Mouse (Mus musculus) cerebellum, postnatal 25 days (tissue): ENCODE data around the gene Six2.
"Not testable (repeated sequence)": the region's sequence is repeated elsewhere in the genome, so short reads cannot be mapped to it uniquely, and the experiment has no call there.

Source experiments
- DNase-seq, 2 experiments: peaks; one replicate each; pipeline ENCODE4 v3.0.0; 2021; ENCODE audit warnings: mixed read lengths in 2 of 2

Six2 gene

DNA sequence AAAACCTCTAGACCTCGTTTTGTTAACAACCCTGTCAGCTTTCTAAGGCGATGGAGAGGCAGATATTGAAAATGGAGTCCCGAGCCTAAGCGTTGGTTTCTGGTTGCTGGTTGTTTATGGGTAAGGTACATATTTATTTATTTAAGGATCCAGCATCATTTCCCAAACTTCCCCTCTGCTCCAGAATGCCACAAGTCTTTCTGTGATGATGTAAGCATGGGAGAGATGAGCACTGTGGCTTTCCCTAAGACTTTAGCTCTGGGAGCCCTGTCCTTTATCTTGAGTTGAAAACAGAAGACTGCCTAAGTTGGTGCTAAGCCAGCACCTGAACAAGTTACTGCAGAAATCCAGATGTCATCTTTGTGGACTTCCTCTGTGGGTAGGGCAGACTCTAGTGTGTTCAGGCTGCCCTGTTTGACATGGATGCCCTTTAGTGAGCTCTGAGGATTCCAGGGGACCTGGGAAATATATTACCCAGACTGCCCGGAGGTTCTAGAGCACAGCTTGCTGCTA is 1.8 kb upstream of the Six2 start:
- no peak for DNase-seq

DNA sequence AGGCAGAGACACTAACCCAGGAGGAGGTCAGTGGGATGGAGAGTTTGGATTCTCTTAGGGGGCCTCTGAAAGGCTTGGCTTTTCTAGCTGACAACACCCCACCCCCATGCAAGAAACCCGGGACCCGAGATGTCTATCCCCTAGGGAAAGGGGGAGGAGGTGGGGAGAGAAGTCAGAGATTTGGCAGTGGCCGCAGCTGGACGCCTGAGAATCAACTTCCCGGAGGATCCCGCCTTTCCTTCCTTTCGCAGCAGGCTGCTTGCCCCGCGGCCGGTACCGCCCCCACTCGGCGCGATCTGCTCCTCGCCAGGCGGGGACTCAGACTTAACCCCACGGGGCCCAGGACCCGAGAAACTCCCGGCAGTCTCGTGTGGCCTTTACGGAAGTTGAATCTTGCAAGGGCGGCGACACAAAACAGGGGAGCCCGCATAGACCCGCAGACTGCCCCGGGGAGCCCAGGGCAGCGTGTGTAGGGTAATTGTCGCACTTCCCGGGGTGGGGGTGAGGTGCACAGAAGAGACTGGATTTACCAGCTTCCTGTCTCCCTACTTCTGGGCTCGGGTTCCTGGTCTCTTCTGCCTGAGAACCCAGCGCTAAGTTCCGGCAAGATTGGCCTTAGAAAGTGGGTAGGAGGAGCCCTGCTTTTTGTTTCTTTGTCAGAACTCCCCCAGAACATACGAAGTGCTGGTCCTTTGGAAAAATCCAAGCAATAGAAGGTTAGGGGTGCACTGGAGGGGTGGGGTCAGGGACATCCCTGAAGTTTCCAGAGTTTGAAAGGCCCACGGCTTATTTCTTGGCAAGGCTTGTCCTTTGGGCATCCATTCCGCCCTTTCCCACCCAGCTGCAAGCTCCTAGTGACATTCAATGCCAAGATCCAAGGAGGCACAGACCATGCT is 1.1 kb upstream of the Six2 start:
- no peak for DNase-seq

DNA sequence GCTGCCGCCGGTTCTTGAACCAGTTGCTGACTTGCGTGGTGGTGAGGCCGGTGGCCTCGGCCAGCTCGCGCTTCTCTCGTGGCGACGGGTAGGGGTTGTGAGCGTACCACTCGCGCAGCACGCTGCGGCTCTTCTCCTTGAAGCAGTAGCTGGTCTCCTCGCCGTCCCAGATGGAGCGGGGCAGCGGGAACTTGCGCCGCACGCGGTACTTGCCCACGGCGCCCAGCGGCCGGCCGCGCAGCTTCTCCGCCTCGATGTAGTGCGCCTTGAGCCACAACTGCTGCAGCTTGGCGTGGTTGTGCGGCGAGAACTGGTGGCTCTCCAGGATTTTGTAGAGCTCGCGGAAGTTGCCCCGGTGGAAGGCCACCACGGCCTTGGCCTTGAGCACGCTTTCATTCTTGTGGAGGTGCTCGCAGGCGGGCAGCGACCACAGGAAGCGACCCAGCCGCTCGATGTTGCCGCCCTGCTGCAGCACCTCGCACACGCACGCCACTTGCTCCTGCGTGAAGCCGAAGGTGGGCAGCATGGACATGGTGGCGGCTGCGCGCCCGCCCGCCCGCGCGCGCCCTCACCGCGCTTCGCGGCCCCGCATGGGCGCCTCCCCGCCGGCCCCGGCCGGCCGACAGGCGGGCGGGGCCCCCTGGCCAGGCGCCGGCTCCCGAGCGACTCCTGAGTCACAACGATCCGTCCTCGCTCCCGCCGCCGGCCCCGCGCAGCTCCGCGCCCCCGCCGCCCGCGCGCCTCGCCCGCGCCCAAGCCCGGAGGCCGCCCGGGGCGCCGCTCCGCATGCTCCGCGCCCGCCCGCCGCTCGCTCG is 446 bp downstream of the Six2 start:
- DNase-seq = peak; percentile 14 to 17

DNA sequence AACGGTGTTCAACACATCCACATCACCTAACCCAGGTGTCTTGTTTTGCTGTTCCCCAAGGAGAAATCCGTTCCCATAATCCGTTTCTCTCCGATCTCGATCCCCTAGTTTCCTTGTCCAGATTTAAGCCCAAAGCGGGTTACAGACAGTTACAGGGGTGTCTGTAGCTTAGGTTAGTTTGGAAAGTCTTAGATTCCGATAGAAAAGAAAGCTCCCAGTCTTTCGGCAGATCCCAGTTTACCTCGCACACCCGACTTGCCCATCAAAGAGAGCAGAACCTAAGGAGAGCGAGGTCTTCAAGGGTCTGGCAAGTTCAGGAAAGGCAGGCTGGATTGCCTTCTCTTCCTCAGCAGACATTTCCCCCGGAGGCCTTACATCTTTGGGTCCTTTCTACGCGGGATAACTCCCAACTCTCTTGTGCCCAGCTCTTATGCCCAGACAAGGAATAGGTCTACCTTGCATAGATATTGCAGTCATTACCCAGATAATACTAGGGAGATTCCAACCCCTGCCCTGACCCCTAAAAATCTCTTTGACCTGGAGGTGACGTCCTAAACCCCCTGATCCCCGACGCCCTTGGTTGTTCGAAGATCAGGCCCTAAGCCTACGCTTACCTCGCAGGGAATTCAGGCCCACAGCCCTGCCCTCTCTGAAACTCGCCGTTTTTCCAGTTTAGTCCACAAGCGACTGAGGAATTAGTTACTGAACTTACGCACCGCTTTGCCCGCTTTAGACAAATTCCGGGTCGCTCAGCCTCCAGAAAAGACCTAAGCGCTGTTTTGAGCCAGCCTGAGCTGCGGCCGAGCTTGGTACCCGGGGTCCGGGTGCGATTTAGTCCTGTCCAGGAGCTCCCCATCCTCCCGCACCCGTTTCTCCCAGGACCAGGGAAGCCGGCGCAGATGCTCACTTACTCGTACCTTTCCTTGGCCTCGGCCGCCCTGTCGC is 1.3 kb downstream of the Six2 start:
- no peak for DNase-seq

DNA sequence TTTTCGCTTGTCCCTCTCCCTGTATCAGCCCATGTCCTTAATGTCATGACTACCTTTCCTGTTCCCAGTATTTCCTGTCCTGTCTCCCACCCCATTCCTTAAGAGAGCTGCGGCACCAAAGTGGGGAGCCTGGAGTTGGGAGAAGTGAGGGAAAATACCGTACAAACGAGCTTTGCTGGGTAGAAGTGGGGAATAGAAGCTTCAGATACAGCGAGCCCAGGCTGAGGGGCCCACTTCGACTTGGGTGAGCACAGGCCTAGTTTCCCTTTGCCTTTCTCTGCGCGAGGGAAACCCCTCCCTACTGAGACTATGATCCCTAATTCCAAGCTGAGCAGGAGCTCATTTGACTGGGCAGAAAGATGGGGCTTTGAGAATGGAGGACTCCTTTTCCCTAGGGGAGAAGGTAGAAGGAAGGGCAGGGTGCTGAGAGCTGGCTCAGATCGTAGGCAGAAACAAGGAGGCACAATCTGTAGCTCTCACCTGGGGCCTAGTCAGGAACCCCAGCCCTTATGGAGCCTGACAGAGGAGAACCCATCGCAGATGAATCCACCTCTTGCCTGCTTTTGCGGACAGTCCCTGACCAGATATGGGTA is 2.3 kb downstream of the Six2 start:
- no peak for DNase-seq

DNA sequence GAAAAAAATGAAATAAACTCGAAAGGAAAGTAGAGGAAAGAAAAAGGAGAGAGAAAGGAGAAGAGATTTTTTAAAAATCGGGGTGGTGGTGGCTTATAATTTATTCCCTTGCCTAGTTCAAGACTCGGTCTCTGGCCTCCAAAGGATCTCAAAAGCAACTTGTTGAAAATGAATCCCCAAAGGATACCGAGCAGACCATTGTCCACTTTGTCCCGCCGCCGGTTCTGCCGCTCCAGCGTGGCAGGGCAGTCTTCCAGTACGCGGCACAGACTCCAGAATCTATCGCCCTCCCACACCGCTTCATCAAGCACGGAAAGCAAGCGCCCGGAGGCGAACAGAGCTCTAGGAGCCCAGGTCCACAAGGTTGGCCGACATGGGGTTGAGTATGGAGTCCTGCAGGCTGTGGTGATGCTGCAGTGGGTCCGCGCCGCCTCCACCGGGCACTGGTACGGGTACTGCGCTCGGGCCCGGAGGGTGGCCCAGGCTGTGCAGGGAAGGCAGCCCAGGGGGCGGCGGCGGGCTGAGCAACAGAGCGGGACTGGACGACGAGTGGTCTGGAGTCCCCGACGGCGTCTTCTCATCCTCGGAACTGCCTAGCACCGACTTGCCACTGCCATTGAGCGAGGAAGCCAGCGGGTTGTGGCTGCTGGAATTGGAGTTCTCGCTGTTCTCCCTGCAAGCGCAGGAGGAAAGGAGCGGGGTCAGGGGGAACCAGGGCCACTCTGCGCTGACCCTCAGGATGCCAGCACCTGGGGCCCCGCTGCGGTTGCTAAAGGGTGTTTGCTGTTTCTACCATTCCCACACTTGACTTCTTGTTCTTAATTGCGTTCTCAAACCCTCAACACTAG is 3.0 kb downstream of the Six2 start:
- no peak for DNase-seq

DNA sequence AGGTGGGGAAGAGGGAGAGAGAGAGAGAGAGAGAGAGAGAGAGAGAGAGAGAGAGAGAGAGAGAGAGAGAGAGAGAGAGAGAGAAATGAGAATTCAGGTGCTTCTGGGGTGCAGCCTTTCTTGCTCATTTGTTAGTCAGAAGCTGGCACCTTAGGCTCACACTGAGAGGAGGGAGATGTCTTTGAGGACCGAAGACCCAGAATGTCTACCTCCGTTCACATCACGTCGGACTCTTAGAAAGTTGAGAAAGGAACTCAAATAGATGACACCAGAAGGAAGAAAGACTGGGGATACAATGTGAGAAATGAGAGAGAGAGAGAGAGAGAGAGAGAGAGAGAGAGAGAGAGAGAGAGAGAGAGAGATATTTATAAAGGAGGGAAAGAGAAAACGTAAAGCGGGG is 3.6 kb downstream of the Six2 start:
- DNase-seq = not testable (repeated sequence)

DNA sequence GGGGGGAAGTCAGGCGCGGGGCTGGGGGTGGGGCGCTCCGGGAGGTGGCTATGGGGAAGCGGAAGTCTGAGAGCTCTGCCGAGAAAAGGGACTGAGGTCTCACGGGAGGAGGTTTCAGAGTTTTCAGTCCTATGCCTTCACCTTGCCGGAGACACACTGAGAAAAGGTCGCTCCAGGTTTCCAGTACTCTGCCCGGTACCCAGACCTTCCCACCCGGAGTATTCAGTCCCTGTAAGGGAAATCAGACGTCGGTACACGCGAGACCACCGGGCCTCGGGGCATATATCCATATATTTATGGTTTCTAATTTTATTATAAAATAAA is 4.1 kb downstream of the Six2 start:
- no peak for DNase-seq

DNA sequence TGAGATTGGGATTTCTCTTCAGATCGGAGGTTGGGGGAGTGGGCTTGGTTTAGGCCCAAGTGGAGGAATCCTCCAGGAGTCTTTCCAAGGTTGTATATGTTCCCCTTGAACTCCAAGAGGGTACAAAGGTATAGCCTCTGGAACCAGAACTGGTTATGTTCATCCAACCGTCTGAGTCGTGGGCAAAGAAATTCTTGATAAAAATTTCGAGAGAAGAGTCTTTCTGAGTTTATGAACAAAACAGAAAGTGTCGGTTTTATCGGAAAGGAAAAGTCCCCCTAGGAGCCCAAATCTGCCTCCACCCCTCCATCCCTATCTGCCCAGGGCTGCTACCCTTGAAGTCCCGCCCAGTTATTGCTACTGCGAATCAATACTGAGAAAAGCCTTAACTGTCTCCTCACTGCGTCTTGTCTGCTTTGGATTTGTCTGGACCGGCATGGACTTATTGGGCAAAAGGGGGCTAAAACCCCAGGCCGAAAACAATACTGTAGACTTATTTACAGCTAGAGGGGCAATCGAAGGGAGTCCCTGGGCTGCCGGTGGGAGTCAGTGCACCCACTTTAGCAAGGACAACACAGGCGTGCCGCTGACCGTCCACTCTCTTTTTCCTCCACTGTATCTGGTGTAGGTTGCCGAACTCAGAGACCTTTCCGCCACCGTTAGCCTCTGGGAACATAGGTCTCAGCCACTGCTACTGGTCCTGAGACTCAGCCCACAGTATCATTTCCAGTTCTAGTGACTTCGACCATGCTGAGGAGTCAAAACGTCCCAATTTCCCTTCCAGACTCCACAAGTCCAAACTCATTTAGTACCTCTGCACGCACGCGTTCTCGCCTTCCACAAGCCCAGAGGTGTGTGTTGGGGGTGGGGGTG is 4.7 kb downstream of the Six2 start:
- DNase-seq = no peak

DNA sequence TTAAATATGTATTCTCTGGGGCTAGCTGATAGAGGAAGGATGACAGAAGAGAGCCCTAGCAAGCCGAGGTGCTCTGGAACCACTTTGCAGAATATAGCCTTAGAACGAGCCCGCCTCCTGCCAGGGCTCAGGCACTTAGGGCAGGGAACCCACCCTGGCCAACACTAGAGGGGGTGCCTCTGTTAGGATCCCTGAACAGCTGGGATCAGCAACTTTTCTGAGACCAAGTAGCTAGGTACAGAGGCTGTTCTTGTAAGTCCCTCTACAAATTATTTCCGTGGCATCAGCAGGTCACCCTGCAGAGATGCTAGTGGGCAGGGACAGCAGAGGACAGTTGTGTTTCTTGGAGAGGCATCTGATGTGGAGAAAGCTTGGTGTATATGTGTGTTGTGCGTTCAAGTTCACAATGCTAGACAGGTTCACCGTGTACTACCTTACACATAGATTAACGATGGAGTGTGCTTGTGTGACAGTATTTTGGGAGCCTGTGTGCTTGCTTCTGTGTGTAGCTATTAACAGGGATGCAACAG is 5.8 kb downstream of the Six2 start:
- DNase-seq = no peak

DNA sequence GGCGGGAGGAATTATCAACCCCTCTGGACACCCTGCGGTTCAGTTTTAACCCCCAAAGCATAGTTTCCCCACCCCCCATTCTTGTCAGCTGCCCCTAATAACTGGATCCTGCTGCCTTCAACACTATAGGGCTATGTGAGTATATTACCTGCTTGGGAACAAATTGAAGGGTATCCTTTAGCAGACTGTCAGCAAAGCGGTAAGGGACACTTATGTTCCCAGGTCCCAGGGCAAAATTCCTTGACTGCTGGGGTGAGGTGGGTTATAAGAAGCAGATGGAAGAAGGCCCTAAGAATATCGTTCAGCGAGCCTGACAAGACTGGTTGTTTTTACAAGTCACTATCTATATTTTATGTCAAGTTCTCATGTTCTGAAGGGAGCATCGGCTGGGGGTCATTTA is 6.3 kb downstream of the Six2 start:
- DNase-seq = no peak

DNA sequence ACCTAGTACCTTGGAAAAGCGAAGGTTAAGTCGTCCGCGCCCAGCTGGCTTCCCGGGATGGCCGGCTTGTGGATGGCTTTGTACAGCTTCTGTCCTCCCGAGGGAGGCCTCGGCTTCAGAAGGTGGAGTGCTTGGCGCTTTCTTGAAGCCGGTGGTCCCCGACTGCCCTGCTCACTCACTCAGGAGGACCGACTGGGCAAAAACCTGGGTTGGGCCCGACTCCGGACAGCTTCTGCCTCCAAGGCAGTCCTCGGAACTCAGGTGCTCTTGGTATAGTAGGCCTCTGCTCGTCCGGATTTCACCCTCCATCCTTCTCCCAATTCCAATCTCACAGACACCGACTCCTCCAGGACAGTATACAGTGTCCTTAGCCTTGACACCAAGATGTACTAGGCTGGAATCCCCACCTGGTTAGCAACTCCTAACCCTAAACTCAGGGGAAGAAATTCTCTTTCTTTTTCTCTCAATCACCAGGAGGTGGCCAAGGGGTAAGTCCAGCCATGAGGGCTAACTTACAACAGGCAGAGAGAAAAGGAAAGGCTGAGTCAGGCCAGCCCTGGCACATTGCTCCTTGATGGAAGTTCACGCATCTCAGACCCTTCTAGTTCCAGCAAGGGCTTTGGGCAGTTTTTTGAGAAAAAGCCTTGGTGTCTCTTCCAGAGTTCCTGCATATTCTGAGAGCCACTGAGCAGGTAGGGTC is 7.1 kb downstream of the Six2 start:
- no peak for DNase-seq

DNA sequence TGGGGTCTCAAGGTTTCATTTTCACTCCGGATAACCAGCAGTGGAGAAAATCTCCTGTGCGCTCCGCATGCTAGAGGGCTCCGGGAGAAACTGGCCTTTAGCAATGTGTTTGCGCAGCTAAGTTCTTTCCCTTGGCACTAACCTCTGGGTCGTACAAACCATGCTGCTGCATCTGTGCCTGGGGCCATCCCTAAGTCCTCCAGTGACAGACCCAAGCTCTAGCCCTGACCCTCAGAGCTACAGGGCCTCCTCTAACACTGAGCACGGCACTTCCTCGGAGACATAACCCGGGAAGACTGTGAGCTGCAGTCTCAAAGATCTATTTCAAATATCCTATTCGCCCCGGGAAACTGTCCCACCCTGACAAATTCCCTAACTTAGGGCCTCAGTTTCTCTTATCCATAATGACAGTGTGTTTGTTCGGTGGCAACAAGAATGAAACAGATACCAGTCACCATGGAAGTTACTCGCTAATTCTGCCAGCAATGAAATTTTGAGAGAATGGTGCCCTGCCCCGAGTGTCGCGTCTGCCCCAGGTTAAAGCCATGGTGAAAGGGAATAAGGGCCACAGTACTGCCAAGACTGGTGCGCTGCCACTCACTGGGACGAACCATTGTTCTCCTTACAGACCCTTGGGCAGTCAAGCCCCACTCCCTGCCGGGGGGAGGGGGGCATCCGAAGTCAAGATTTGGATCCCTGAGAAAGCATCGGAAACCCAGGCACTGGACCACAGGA is 7.8 kb downstream of the Six2 start:
- no peak for DNase-seq

DNA sequence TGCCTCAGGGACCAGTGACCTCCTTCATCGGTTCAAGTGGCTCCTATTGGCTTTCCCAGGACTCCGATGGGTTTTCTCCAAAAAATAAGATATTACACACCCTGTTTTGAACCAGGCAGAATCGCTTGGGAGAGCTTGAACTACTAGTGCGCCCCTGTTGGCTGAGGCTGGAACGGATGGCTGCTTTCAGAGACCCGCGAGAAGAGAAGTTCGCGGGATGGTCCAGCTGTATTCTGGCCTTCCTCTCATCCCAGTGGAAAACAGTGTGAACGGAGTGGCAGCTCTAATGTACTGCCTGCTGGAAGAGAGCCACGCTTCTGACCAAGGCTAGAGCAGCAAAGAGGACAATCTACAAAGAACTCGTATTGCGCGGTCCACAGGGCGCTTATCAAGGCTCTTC is 8.4 kb downstream of the Six2 start:
- no peak for DNase-seq

DNA sequence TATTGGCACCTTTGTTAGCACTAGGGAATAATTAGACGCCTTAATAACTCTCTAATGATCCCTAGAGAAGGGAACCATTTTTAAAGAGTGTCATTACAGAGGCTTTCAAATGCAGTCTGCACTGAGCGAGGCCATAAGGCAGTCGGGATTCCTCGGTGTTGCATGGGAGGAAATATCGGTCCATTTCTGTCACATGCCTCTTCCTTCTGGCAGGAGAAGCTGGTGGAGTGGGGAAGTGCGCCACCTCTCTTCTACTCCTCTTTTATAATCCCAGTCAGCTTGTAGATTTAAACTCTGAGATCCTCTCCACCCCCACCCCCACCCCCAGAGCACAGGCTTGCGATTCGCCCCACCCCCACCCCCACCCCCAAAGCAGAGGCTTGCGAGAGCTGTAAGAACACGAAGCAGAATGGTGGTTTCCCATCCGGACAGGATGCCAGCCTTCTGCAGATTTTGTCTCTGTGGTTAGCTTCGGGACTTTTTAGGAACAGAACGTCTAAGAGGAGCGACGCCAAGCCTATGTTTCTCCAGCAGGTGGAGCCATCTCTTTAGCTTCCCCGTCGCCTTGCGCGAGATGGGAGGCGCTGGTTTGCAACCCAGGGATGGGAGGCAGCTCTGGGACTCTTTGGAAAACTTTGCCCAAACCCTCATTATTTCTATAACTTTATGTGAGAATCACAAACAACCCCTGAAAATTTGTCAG is 23.3 kb downstream of the Six2 start:
- peak; percentile 72 to 81 for DNase-seq

DNA sequence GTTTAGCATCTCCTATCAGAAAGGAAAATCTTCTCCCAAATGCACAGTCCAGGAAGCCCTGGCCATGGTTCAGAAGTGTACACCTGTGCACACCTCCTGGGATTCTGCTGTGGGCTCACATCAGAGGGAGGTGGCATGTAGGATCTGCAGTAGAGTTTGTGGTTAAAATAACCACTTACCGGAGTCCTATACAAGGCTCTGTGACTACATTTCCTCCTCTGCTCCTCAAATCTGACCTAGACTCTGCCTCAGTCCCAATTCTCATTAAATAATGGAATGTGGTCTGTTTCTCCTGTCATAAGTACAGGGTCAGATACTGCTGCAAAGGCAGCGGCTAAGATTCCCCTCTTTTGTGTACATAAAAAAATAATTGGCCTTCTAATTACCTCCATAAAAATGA is 23.9 kb downstream of the Six2 start:
- no peak for DNase-seq

DNA sequence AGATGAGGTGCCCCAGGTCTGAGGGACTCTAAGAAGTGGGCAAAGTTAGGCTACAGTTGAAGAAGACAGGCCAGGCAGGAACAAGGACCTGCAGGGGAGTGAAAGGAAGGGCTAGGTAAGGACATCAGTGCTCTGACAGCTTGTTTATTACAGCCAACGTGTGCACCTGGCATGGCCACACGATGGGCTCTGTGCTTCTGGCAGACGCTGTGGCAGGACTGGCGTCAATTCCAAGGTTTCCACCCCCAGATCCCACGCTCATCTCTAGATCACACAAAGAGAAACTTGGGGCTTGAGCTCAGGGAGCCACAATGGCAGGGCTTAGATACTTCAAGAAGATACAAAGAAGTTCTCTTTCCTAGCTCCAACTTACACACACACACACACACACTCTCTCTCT is 26.6 kb downstream of the Six2 start:
- peak; percentile 41 to 57 for DNase-seq

DNA sequence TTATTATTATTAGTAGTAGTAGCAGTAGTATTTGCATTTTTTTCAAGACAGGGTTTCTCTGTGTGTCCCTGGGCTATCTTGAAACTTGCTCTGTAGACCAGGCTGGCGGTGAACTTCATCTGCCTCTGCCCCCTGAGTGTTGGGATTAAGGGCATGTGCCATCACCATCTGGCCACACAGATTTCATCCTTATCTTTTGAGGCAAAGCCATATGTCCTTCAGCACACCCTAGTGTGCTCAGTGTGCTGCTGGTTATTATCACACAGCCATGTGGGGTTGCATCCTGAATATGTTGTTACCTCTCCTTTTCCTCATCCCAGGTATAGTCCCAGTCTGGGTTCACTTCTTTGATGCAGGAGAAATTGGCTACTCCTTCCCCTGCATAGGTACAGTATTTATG is 28.1 kb downstream of the Six2 start:
- peak; percentile 36 to 60 for DNase-seq
